Mouse (Mus musculus): ENCODE measurements around the gene Cped1. TPM values are rescaled to one million over a fixed set of nuclear protein-coding genes. Genes with fewer than 3 reads are reported as not detected.

Cped1 gene
- polyA plus RNA-seq, 1 experiment from 2014 or later: 10.4 TPM

DNA sequence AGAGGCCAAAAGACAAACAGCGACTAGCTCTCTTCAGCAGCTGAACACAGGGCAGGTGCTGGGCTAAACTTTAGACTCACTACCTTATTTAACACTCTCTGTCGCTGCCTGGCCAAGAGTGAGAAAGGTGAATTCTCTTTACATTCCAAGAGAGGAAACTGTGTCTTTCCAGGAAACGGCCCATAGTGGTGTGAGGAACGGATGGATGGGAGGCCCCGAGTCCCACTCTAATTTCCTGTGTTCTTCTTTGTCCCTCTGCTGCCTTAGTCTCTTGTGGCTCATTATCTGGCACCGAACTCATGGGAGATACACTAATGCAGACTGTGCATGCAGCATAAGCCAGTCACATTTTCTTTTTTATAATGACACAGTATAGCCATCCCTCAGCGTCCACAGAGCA lies 31.9 kb downstream of the Cped1 start:
- ATAC-seq (ENCODE audit: low FRiP score, low TSS enrichment) (no peak), DNase-seq (ENCODE audit: low spot score) (no peak)
- no peaks in the 10 kb centered on the region for H3K27me3 ChIP-seq (ENCODE audit: control insufficient read depth, insufficient read depth, low read length)
- no peaks in the 10 kb centered on the region for H3K4me1 ChIP-seq (replicated peaks; ENCODE audit: control insufficient read depth, insufficient read depth)
- H3K9me3 ChIP-seq (ENCODE audit: control insufficient read depth, low read length): no peaks in the 10 kb centered on the region
- 71% methylated on average over 7 of the region's 7 CpGs for WGBS
- H3K4me2 ChIP-seq (replicated peaks; ENCODE audit: low read depth): no peak overlapping the region
- H3K36me3 ChIP-seq (ENCODE audit: control insufficient read depth, insufficient read depth, low read length): no peaks in the 10 kb centered on the region
- no peak overlapping the region for H3K4me3 ChIP-seq (ENCODE audit: low read depth, low read length)
- TF ChIP-seq CTCF (IDR thresholded peaks at IDR 0.05; ENCODE audit: low read depth) (no peak), EP300 (optimal IDR thresholded peaks at IDR 0.05) (no peak)
- H3K9ac ChIP-seq (ENCODE audit: low read length): no peak overlapping the region
- H3K27ac ChIP-seq (replicated peaks): no peak overlapping the region

DNA sequence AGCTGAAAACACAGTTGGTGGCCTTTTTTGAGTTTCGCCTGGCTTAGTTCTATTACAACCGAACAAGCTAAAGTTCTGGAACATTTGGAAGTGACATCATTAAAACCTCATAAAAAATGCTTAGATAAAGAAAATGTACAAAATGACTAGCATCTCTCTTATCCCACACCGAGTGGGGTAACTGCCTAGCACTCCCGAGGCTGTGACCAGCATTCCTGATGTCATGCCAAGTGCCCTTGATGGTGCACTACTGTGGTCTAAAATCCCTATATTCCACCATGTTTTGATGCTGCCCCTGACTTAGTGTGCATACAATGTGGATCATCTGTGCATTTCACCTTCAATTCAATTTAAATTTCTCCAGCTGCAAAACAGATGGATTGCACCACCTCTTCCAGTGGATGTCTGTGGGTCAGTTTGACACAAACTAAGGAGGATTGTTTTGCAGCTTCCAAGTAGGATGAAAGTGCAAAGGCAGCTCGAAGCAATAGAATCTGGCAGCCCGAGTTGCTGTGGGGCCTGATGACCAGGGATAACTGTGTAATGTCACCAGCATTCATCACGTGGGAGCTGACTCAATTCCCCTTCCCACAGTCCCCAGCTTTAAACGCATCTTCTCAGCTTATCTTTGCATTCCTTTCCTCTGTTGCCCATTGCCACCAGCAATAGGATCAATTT lies 33.2 kb downstream of the Cped1 start:
- ATAC-seq (ENCODE audit: low FRiP score, low TSS enrichment): no peak
- DNase-seq (ENCODE audit: low spot score): no peak
- Histone ChIP-seq H3K4me2 (replicated peaks; ENCODE audit: low read depth) (no peak overlapping the region), H3K9ac (ENCODE audit: low read length) (no peak overlapping the region), H3K27ac (replicated peaks) (no peak overlapping the region), H3K9me3 (ENCODE audit: control insufficient read depth, low read length) (no peaks in the 10 kb centered on the region), H3K27me3 (ENCODE audit: control insufficient read depth, insufficient read depth, low read length) (no peaks in the 10 kb centered on the region), H3K4me3 (ENCODE audit: low read depth, low read length) (no peak overlapping the region), H3K4me1 (replicated peaks; ENCODE audit: control insufficient read depth, insufficient read depth) (no peaks in the 10 kb centered on the region), H3K36me3 (ENCODE audit: control insufficient read depth, insufficient read depth, low read length) (no peaks in the 10 kb centered on the region)
- 41% methylated on average over 8 of the region's 8 CpGs for WGBS
- TF ChIP-seq EP300 (optimal IDR thresholded peaks at IDR 0.05) (no peak), CTCF (IDR thresholded peaks at IDR 0.05; ENCODE audit: low read depth) (no peak)

GRCm38 (mm10) chr6:22019637-22020036 lies 33.9 kb downstream of the Cped1 start:
- H3K4me3 ChIP-seq (ENCODE audit: low read depth, low read length): no peak overlapping the region
- H3K9ac ChIP-seq (ENCODE audit: low read length): no peak overlapping the region
- H3K9me3 ChIP-seq (ENCODE audit: control insufficient read depth, low read length): no peaks in the 10 kb centered on the region
- ATAC-seq (ENCODE audit: low FRiP score, low TSS enrichment): no peak
- H3K4me1 ChIP-seq (replicated peaks; ENCODE audit: control insufficient read depth, insufficient read depth): no peaks in the 10 kb centered on the region
- H3K4me2 ChIP-seq (replicated peaks; ENCODE audit: low read depth): no peak overlapping the region
- no peak overlapping the region for H3K27ac ChIP-seq (replicated peaks)
- DNase-seq (ENCODE audit: low spot score): no peak
- H3K27me3 ChIP-seq (ENCODE audit: control insufficient read depth, insufficient read depth, low read length): no peaks in the 10 kb centered on the region
- WGBS: 47% methylated on average over 10 of the region's 10 CpGs
- H3K36me3 ChIP-seq (ENCODE audit: control insufficient read depth, insufficient read depth, low read length): no peaks in the 10 kb centered on the region
- TF ChIP-seq CTCF (IDR thresholded peaks at IDR 0.05; ENCODE audit: low read depth) (no peak), EP300 (optimal IDR thresholded peaks at IDR 0.05) (no peak)

- Histone ChIP-seq H3K27me3 (ENCODE audit: control insufficient read depth, insufficient read depth, low read length) (no peaks in the 10 kb centered on the region), H3K9me3 (ENCODE audit: control insufficient read depth, low read length) (no peaks in the 10 kb centered on the region), H3K4me2 (replicated peaks; ENCODE audit: low read depth) (no peak overlapping the region), H3K9ac (ENCODE audit: low read length) (no peak overlapping the region), H3K4me3 (ENCODE audit: low read depth, low read length) (no peak overlapping the region), H3K27ac (replicated peaks) (no peak overlapping the region), H3K4me1 (replicated peaks; ENCODE audit: control insufficient read depth, insufficient read depth) (no peaks in the 10 kb centered on the region), H3K36me3 (ENCODE audit: control insufficient read depth, insufficient read depth, low read length) (no peaks in the 10 kb centered on the region)
- 58% methylated on average over 5 of the region's 5 CpGs for WGBS
- TF ChIP-seq CTCF (IDR thresholded peaks at IDR 0.05; ENCODE audit: low read depth) (no peak), EP300 (optimal IDR thresholded peaks at IDR 0.05) (no peak)
- no peak for DNase-seq (ENCODE audit: low spot score)
- no peak for ATAC-seq (ENCODE audit: low FRiP score, low TSS enrichment)
Observed at GRCm38 (mm10) chr6:22020696-22021095, 35.0 kb downstream of the Cped1 start.

DNA sequence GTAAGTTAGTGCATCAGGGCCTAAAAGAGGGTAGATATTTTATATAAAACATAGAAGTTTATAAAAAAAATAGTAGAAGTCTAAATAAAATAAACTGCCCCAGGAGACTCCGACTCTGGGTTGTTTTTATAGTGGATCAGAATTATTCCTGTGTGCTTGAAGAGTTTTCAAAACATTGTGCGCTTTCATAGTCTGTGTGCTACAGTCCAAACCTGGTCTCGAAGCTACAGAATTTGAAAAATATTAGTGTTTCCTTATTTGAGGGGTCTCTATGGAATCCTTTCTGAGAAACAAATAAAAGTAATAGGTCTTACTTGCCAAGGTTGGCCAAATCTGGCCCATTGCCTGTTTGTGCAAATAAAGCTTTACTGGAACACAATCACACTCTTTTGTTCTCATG lies 35.6 kb downstream of the Cped1 start:
- 78% methylated on average over 3 of the region's 3 CpGs for whole genome bisulfite sequencing
- no peak for ATAC-seq (ENCODE audit: low FRiP score, low TSS enrichment)

DNA sequence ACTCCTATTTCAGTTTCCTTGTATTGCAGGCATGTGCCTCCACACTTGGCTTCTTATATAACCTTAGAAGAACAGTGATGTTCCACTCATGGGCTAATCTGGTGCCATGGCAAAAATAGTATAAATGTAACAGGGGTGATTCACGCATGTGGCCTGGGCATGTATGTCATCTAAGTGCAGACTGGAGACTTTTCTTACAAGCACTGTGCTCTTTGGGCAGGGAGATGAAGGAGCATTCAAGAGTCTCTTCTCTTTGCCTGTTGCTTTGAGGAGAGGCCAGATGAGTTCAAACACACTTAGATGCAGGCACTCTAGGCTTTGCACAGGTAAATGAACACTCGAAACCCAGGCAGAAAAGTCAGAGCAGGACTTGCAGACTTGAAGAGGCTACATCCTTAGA lies 38.5 kb downstream of the Cped1 start:
- Histone ChIP-seq H3K4me3 (ENCODE audit: low read depth, low read length) (no peak overlapping the region), H3K4me2 (replicated peaks; ENCODE audit: low read depth) (no peak overlapping the region), H3K9me3 (ENCODE audit: control insufficient read depth, low read length) (no peaks in the 10 kb centered on the region), H3K4me1 (replicated peaks; ENCODE audit: control insufficient read depth, insufficient read depth) (no peaks in the 10 kb centered on the region), H3K27me3 (ENCODE audit: control insufficient read depth, insufficient read depth, low read length) (no peaks in the 10 kb centered on the region), H3K27ac (replicated peaks) (no peak overlapping the region), H3K9ac (ENCODE audit: low read length) (no peak overlapping the region), H3K36me3 (ENCODE audit: control insufficient read depth, insufficient read depth, low read length) (no peaks in the 10 kb centered on the region)
- DNase-seq (ENCODE audit: low spot score): no peak
- TF ChIP-seq EP300 (optimal IDR thresholded peaks at IDR 0.05) (no peak), CTCF (IDR thresholded peaks at IDR 0.05; ENCODE audit: low read depth) (no peak)
- WGBS: 92% methylated on average over 2 of the region's 2 CpGs
- no peak for ATAC-seq (ENCODE audit: low FRiP score, low TSS enrichment)

More for the DNA sequence above, 35.6 kb downstream of the Cped1 start:
- Histone ChIP-seq H3K4me2 (replicated peaks; ENCODE audit: low read depth) (no peak overlapping the region), H3K9ac (ENCODE audit: low read length) (no peak overlapping the region), H3K36me3 (ENCODE audit: control insufficient read depth, insufficient read depth, low read length) (no peaks in the 10 kb centered on the region), H3K4me1 (replicated peaks; ENCODE audit: control insufficient read depth, insufficient read depth) (no peaks in the 10 kb centered on the region), H3K4me3 (ENCODE audit: low read depth, low read length) (no peak overlapping the region), H3K27ac (replicated peaks) (no peak overlapping the region), H3K9me3 (ENCODE audit: control insufficient read depth, low read length) (no peaks in the 10 kb centered on the region), H3K27me3 (ENCODE audit: control insufficient read depth, insufficient read depth, low read length) (no peaks in the 10 kb centered on the region)
- no peak for DNase-seq (ENCODE audit: low spot score)
- TF ChIP-seq CTCF (IDR thresholded peaks at IDR 0.05; ENCODE audit: low read depth) (no peak), EP300 (optimal IDR thresholded peaks at IDR 0.05) (no peak)
